Mouse (Mus musculus): Measurements from ENCODE around the gene Pex16. TPM values are rescaled to one million over a fixed set of nuclear protein-coding genes. Genes with fewer than 3 reads are reported as not detected.

The Pex16 gene
- polyA plus RNA-seq, 1 experiment from 2014 or later, result 26.3 TPM

- Histone ChIP-seq H3K27me3 (replicated peaks; ENCODE audit: control insufficient read depth, insufficient read depth, low read length) (no peaks in the 10 kb centered on the region), H3K4me2 (no peak overlapping the region), H3K4me3 (ENCODE audit: low read depth, low read length) (no peak overlapping the region), H3K4me1 (replicated peaks; ENCODE audit: control insufficient read depth, insufficient read depth, low read length) (no peaks in the 10 kb centered on the region), H3K27ac (ENCODE audit: low read depth, low read length) (no peak overlapping the region), H3K9ac (ENCODE audit: low read depth, low read length) (no peak overlapping the region), H3K36me3 (ENCODE audit: control insufficient read depth, insufficient read depth, low read length) (peaks cover 8% of the 10 kb centered on the region; the same call in 1 of the 2 replicates), H3K9me3 (ENCODE audit: control insufficient read depth, low read length) (no peaks in the 10 kb centered on the region)
- ATAC-seq (replicated peaks; ENCODE audit: low FRiP score) (no peak), DNase-seq (ENCODE audit: low spot score) (no peak)
- WGBS, result 72% methylated on average over 2 of the region's 2 CpGs
Measured at GRCm38 (mm10) chr2:92347191-92347590, 27.3 kb upstream of the Pex16 start.

- H3K36me3 ChIP-seq (ENCODE audit: control insufficient read depth, insufficient read depth, low read length), result peaks cover 11% of the 10 kb centered on the region; the same call in 1 of the 2 replicates
- no peaks in the 10 kb centered on the region for H3K4me1 ChIP-seq (replicated peaks; ENCODE audit: control insufficient read depth, insufficient read depth, low read length)
- H3K9ac ChIP-seq (ENCODE audit: low read depth, low read length), result no peak overlapping the region
- no peak overlapping the region; the same call in 1 of the 2 replicates for H3K27ac ChIP-seq (ENCODE audit: low read depth, low read length)
- no peak overlapping the region for H3K4me3 ChIP-seq (ENCODE audit: low read depth, low read length)
- no peaks in the 10 kb centered on the region for H3K9me3 ChIP-seq (ENCODE audit: control insufficient read depth, low read length)
- no peak overlapping the region for H3K4me2 ChIP-seq
- WGBS, result 54% methylated on average over 6 of the region's 6 CpGs
- no peak for ATAC-seq (replicated peaks; ENCODE audit: low FRiP score)
- no peaks in the 10 kb centered on the region for H3K27me3 ChIP-seq (replicated peaks; ENCODE audit: control insufficient read depth, insufficient read depth, low read length)
- DNase-seq (ENCODE audit: low spot score), result no peak
Measured at GRCm38 (mm10) chr2:92349589-92350425, 24.7 kb upstream of the Pex16 start.

- Histone ChIP-seq H3K27ac (ENCODE audit: low read depth, low read length) (no peak overlapping the region), H3K36me3 (ENCODE audit: control insufficient read depth, insufficient read depth, low read length) (peaks cover 8% of the 10 kb centered on the region; the same call in 1 of the 2 replicates), H3K9me3 (ENCODE audit: control insufficient read depth, low read length) (no peaks in the 10 kb centered on the region)
Measured at GRCm38 (mm10) chr2:92350686-92351085, 23.8 kb upstream of the Pex16 start.

GRCm38 (mm10) chr2:92353402-92353801 lies 21.1 kb upstream of the Pex16 start:
- 79% methylated on average over 5 of the region's 5 CpGs for WGBS
- ATAC-seq (replicated peaks; ENCODE audit: low FRiP score) (no peak), DNase-seq (ENCODE audit: low spot score) (no peak)
- no peak overlapping the region for H3K27ac ChIP-seq (ENCODE audit: low read depth, low read length)
- no peaks in the 10 kb centered on the region for H3K4me1 ChIP-seq (replicated peaks; ENCODE audit: control insufficient read depth, insufficient read depth, low read length)
- H3K4me2 ChIP-seq, result no peak overlapping the region
- H3K4me3 ChIP-seq (ENCODE audit: low read depth, low read length), result no peak overlapping the region
- H3K9ac ChIP-seq (ENCODE audit: low read depth, low read length), result no peak overlapping the region
- H3K27me3 ChIP-seq (replicated peaks; ENCODE audit: control insufficient read depth, insufficient read depth, low read length), result no peaks in the 10 kb centered on the region
- no peaks in the 10 kb centered on the region for H3K9me3 ChIP-seq (ENCODE audit: control insufficient read depth, low read length)
- H3K36me3 ChIP-seq (ENCODE audit: control insufficient read depth, insufficient read depth, low read length), result peaks cover 10% of the 10 kb centered on the region; the same call in 1 of the 2 replicates

More at GRCm38 (mm10) chr2:92350686-92351085, 23.8 kb upstream of the Pex16 start:
- Histone ChIP-seq H3K4me1 (replicated peaks; ENCODE audit: control insufficient read depth, insufficient read depth, low read length) (no peaks in the 10 kb centered on the region), H3K4me3 (ENCODE audit: low read depth, low read length) (no peak overlapping the region), H3K4me2 (no peak overlapping the region), H3K9ac (ENCODE audit: low read depth, low read length) (no peak overlapping the region), H3K27me3 (replicated peaks; ENCODE audit: control insufficient read depth, insufficient read depth, low read length) (no peaks in the 10 kb centered on the region)
- WGBS, result 59% methylated on average over 5 of the region's 5 CpGs
- no peak for DNase-seq (ENCODE audit: low spot score)
- ATAC-seq (replicated peaks; ENCODE audit: low FRiP score), result no peak

- Histone ChIP-seq H3K9ac (ENCODE audit: low read depth, low read length) (no peak overlapping the region), H3K36me3 (ENCODE audit: control insufficient read depth, insufficient read depth, low read length) (peaks cover 10% of the 10 kb centered on the region; the same call in 1 of the 2 replicates), H3K27ac (ENCODE audit: low read depth, low read length) (no peak overlapping the region; the same call in 1 of the 2 replicates), H3K27me3 (replicated peaks; ENCODE audit: control insufficient read depth, insufficient read depth, low read length) (no peaks in the 10 kb centered on the region), H3K4me1 (replicated peaks; ENCODE audit: control insufficient read depth, insufficient read depth, low read length) (no peaks in the 10 kb centered on the region), H3K4me2 (no peak overlapping the region), H3K9me3 (ENCODE audit: control insufficient read depth, low read length) (no peaks in the 10 kb centered on the region), H3K4me3 (ENCODE audit: low read depth, low read length) (no peak overlapping the region)
- no peak for ATAC-seq (replicated peaks; ENCODE audit: low FRiP score)
- WGBS, result 63% methylated on average over 6 of the region's 6 CpGs
- no peak for DNase-seq (ENCODE audit: low spot score)
Measured at GRCm38 (mm10) chr2:92354224-92354623, 20.3 kb upstream of the Pex16 start.

- ATAC-seq (replicated peaks; ENCODE audit: low FRiP score) (no peak), DNase-seq (ENCODE audit: low spot score) (no peak)
- Histone ChIP-seq H3K4me2 (no peak overlapping the region), H3K36me3 (ENCODE audit: control insufficient read depth, insufficient read depth, low read length) (peaks cover 5% of the 10 kb centered on the region; the same call in 1 of the 2 replicates), H3K9me3 (ENCODE audit: control insufficient read depth, low read length) (no peaks in the 10 kb centered on the region), H3K27ac (ENCODE audit: low read depth, low read length) (no peak overlapping the region), H3K27me3 (replicated peaks; ENCODE audit: control insufficient read depth, insufficient read depth, low read length) (no peaks in the 10 kb centered on the region), H3K9ac (ENCODE audit: low read depth, low read length) (no peak overlapping the region), H3K4me1 (replicated peaks; ENCODE audit: control insufficient read depth, insufficient read depth, low read length) (no peaks in the 10 kb centered on the region; the same call in 1 of the 2 replicates), H3K4me3 (ENCODE audit: low read depth, low read length) (no peak overlapping the region)
- WGBS, result 89% methylated on average over 2 of the region's 2 CpGs
Measured at GRCm38 (mm10) chr2:92359301-92359700, 15.2 kb upstream of the Pex16 start.

- Histone ChIP-seq H3K9ac (ENCODE audit: low read depth, low read length) (no peak overlapping the region), H3K4me3 (ENCODE audit: low read depth, low read length) (no peak overlapping the region), H3K4me1 (replicated peaks; ENCODE audit: control insufficient read depth, insufficient read depth, low read length) (no peaks in the 10 kb centered on the region; the same call in 1 of the 2 replicates), H3K27me3 (replicated peaks; ENCODE audit: control insufficient read depth, insufficient read depth, low read length) (no peaks in the 10 kb centered on the region), H3K9me3 (ENCODE audit: control insufficient read depth, low read length) (no peaks in the 10 kb centered on the region), H3K27ac (ENCODE audit: low read depth, low read length) (no peak overlapping the region), H3K36me3 (ENCODE audit: control insufficient read depth, insufficient read depth, low read length) (peaks cover 5% of the 10 kb centered on the region; the same call in 1 of the 2 replicates), H3K4me2 (no peak overlapping the region; the same call in 1 of the 2 replicates)
- no peak for ATAC-seq (replicated peaks; ENCODE audit: low FRiP score)
- 81% methylated on average over 25 of the region's 25 CpGs for WGBS
- DNase-seq (ENCODE audit: low spot score), result no peak
Measured at GRCm38 (mm10) chr2:92360186-92360823, 14.2 kb upstream of the Pex16 start.

GRCm38 (mm10) chr2:92360893-92361292 lies 13.6 kb upstream of the Pex16 start:
- H3K4me1 ChIP-seq (replicated peaks; ENCODE audit: control insufficient read depth, insufficient read depth, low read length), result no peaks in the 10 kb centered on the region; the same call in 1 of the 2 replicates
- no peaks in the 10 kb centered on the region for H3K9me3 ChIP-seq (ENCODE audit: control insufficient read depth, low read length)
- no peak overlapping the region for H3K4me3 ChIP-seq (ENCODE audit: low read depth, low read length)
- no peak overlapping the region for H3K27ac ChIP-seq (ENCODE audit: low read depth, low read length)
- H3K4me2 ChIP-seq, result no peak overlapping the region; the same call in 1 of the 2 replicates
- peaks cover 5% of the 10 kb centered on the region; the same call in 1 of the 2 replicates for H3K36me3 ChIP-seq (ENCODE audit: control insufficient read depth, insufficient read depth, low read length)
- ATAC-seq (replicated peaks; ENCODE audit: low FRiP score) (peak; percentile 62), DNase-seq (ENCODE audit: low spot score) (no peak)
- 25% methylated on average over 12 of the region's 12 CpGs for whole genome bisulfite sequencing
- H3K27me3 ChIP-seq (replicated peaks; ENCODE audit: control insufficient read depth, insufficient read depth, low read length), result no peaks in the 10 kb centered on the region
- no peak overlapping the region for H3K9ac ChIP-seq (ENCODE audit: low read depth, low read length)
